Mouse (Mus musculus) ES-E14 (cell line): Measurements from ENCODE around the gene Cers6.

Experiments
- CHD2 ChIP-seq: IDR thresholded peaks from 2 replicates; pipeline ENCODE4 v1.6.1; 2014; ENCODE audit warnings: mild to moderate bottlenecking, low read depth, low read length, inconsistent platforms
- HCFC1 ChIP-seq: IDR thresholded peaks from 2 replicates; pipeline ENCODE4 v1.6.1; 2012; ENCODE audit warnings: low read length, inconsistent platforms, borderline replicate concordance; ENCODE audit not compliant: insufficient read depth
- MAFK ChIP-seq: IDR thresholded peaks from 2 replicates; pipeline ENCODE4 v1.6.1; 2014; ENCODE audit warnings: mild to moderate bottlenecking, low read depth, low read length, inconsistent platforms; ENCODE audit not compliant: insufficient read depth
- ZC3H11A ChIP-seq: IDR thresholded peaks from 2 replicates; pipeline ENCODE4 v1.6.1; 2012; ENCODE audit warnings: low read depth, mild to moderate bottlenecking, inconsistent platforms, low read length, borderline replicate concordance
- ZNF384 ChIP-seq: IDR thresholded peaks from 2 replicates; pipeline ENCODE4 v1.6.1; 2012; ENCODE audit warnings: low read depth, low read length, inconsistent platforms

DNA sequence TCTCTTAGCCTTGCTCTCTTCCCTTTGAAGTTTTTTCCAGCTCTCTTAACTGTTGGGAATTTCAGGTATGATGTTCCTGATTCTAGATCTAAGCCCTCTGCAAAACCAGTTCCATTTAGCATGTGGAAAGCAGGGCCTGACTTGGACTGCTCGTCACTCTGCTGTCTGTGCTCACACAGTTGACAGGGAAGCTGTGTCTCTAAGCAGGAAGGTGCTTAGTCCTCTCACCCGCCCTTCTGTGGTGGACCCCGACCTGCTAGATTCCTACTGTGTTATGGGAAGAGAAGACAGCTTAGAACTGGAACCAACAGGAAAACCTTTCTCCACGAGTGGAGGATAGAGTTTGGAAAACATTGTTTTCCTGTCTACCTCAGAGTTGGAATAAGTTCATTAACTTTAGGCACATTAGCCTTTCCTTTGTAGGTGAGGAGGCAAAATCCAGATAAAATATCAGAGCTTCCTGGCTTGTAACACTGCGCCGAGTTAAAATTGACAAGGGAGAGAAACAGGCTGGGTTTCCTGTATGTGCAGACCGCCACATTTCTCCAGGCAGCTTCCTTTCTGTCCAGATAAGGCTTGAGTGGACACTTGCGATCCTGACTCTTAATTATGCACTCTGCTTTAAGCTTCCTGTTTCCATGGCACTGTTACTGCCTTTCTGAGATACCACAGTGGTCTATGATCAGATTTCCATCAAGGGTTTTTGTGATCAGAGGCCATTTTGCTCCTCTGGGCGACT is 39.6 kb downstream of the Cers6 start:
- no peak for TF ChIP-seq ZC3H11A
- TF ChIP-seq MAFK, result no peak
- TF ChIP-seq ZNF384, result no peak
- TF ChIP-seq HCFC1, result no peak
- no peak for TF ChIP-seq CHD2
